Mouse (Mus musculus) cerebral cortex, adult 2 months (tissue): ENCODE measurements around the gene Pigt.

Source experiments
- WGBS: fragments of 180-500 bp; shearing (Covaris S2); methylation state at CpG from one replicate; pipeline ENCODE4 v1.1.7; 2018; 5-methylcytosine and 5-hydroxymethylcytosine counted together

The Pigt gene

GRCm38 (mm10) chr2:164496847-164497690 is at the start of gene Pigt:
TSS of gene Pigt (plus strand) at chr2:164497520.
- WGBS, result 4% methylated on average over 43 of the region's 43 CpGs

GRCm38 (mm10) chr2:164448140-164448539 is 49.2 kb upstream of the Pigt start:
- whole genome bisulfite sequencing, result 90% methylated on average over 1 of the region's 1 CpGs

GRCm38 (mm10) chr2:164448921-164449320 is 48.4 kb upstream of the Pigt start:
- WGBS, result 81% methylated on average over 5 of the region's 5 CpGs

GRCm38 (mm10) chr2:164449341-164450042 is 47.8 kb upstream of the Pigt start:
- 92% methylated on average over 14 of the region's 14 CpGs for WGBS

- 56% methylated on average over 13 of the region's 13 CpGs for WGBS
Observed at GRCm38 (mm10) chr2:164452000-164452676, 45.2 kb upstream of the Pigt start.

- WGBS, result 87% methylated on average over 14 of the region's 14 CpGs
Observed at GRCm38 (mm10) chr2:164453047-164453757, 44.1 kb upstream of the Pigt start.

GRCm38 (mm10) chr2:164453887-164454500 is 43.3 kb upstream of the Pigt start:
- 84% methylated on average over 7 of the region's 7 CpGs for WGBS

- 31% methylated on average over 10 of the region's 10 CpGs for WGBS
Observed at GRCm38 (mm10) chr2:164454846-164455245, 42.5 kb upstream of the Pigt start.

- WGBS, result 63% methylated on average over 6 of the region's 6 CpGs
Observed at GRCm38 (mm10) chr2:164455421-164456190, 41.7 kb upstream of the Pigt start.

GRCm38 (mm10) chr2:164456413-164456812 is 40.9 kb upstream of the Pigt start:
- 89% methylated on average over 1 of the region's 1 CpGs for WGBS

GRCm38 (mm10) chr2:164456864-164457300 is 40.4 kb upstream of the Pigt start, which contains the start of gene Sys1:
TSS of gene Sys1 (plus strand) at chr2:164456964.
- 2% methylated on average over 7 of the region's 7 CpGs for WGBS

- WGBS, result 59% methylated on average over 7 of the region's 7 CpGs
Observed at GRCm38 (mm10) chr2:164457942-164458341, 39.4 kb upstream of the Pigt start.

- WGBS, result 86% methylated on average over 8 of the region's 8 CpGs
Observed at GRCm38 (mm10) chr2:164458535-164458934, 38.8 kb upstream of the Pigt start.

GRCm38 (mm10) chr2:164460745-164461551 is 36.4 kb upstream of the Pigt start, which contains the start of gene Gm20458:
TSS of gene Gm20458 (plus strand) at chr2:164460967.
- under 1% methylated on average over 74 of the region's 79 CpGs for WGBS

- 83% methylated on average over 5 of the region's 5 CpGs for WGBS
Observed at GRCm38 (mm10) chr2:164466787-164467186, 30.5 kb upstream of the Pigt start.

GRCm38 (mm10) chr2:164470254-164470653 is 27.1 kb upstream of the Pigt start:
- WGBS, result 37% methylated on average over 10 of the region's 10 CpGs

GRCm38 (mm10) chr2:164473624-164474023 is 23.7 kb upstream of the Pigt start, which contains the start of gene Trp53tg5:
TSS of gene Trp53tg5 (minus strand) at chr2:164473724.
- 92% methylated on average over 6 of the region's 6 CpGs for WGBS

GRCm38 (mm10) chr2:164485681-164486257 is 11.6 kb upstream of the Pigt start, which contains the start of gene Dbndd2:
TSS of gene Dbndd2 (plus strand) at chr2:164486106.
- under 1% methylated on average over 26 of the region's 26 CpGs for WGBS
